Mouse (Mus musculus): ENCODE measurements at regions not wholly inside any gene's neighbourhood (a gene's known extent, or its start where the extent isn't known, plus 50 kb on each side); places are given as distances from the start of the nearest gene placed in this dataset.

DNA sequence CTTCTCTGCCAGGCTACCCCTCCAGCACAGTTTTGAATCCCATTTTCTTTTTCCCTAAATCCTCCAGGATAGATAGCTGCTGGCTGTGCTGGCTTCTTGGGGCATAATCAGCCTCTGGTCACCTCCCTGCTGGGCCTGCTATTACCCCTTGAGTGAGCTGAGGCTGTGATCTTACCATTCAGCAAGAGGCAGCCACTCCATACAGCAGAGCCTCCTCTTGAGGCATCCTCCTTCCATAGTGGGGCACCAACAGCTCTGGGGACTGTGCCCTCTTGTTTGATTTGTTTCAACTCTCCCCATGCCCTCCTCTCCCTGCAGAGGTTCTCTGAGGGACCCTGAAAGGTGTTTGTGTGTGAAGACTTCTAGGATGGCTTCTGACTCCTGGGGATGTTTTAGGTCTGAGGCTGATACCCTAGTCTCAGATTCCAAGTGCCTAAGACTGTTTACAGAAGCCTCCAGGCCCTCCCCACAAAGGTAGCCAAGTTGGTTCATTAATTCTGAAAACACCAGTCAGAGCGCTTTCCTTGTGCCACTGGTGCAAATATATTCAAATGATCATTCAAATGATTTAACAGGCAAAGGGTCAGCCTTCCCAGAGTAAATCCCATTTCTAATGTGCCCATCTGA is 343.9 kb downstream of the Eipr1 start:
- Histone ChIP-seq H3K4me1 (ENCODE audit: control insufficient read depth, insufficient read depth, low read length) (peaks cover 27% of the 10 kb centered on the region), H3K9ac (ENCODE audit: low read depth, low read length) (no peak overlapping the region), H3K9me3 (replicated peaks; ENCODE audit: control insufficient read depth, low read length, poor library complexity, severe bottlenecking) (no peaks in the 10 kb centered on the region), H3K27me3 (ENCODE audit: control insufficient read depth, insufficient read depth, low read depth, low read length) (no peaks in the 10 kb centered on the region), H3K4me3 (ENCODE audit: low read depth, low read length) (no peak overlapping the region), H3K4me2 (ENCODE audit: low read length) (peak overlapping the region; percentile 28; the same call in 1 of the 2 replicates), H3K36me3 (ENCODE audit: control insufficient read depth, insufficient read depth, low read length) (no peaks in the 10 kb centered on the region), H3K27ac (ENCODE audit: low read length) (peak overlapping the region; percentile 85)
- peak; percentile 25 for ATAC-seq
- 9% methylated on average over 1 of the region's 1 CpGs for whole genome bisulfite sequencing

DNA sequence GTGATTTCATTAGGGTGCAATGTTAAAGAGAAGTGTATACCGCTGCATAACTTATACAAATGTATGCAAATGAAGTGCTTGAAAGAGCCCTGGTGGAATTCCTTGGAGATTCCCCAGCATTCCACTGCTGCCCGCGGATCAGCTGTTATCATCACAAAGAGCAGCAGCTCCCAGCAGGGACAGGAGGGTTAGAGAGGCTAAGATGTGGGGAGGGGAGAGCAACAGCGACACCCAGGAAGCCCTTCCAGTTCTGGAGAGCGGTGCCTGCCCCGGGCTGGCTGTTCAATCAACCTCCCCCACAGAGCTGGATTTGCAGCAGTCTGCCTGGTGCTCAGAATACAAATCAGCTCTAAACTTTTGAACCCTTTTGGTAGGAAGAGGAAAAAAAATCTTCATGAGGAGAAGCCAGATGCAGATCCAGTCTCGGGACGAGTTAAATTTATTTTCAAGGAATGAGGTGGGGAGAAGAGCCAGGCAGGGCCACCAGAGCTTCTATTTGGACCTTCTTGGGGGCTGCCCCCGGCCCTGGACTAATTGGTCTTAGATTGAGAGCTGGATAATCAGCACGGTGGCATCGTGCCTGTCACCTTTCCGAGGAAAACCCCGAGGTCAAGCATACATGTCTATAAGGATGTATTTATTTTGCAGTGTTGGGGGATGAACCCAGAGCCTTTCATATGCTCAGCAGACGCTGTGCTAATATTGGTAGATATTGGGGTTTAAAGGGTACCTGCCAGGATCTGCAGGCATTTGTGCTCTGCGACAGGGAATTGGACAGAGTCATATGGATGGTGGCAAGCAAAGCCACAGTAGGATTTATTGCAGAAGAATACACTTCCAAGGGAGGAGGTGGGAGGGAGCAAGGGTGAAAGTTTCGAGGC is 344.7 kb downstream of the Eipr1 start:
- peaks cover 27% of the 10 kb centered on the region for H3K4me1 ChIP-seq (ENCODE audit: control insufficient read depth, insufficient read depth, low read length)
- H3K27me3 ChIP-seq (ENCODE audit: control insufficient read depth, insufficient read depth, low read depth, low read length) = no peaks in the 10 kb centered on the region
- H3K9ac ChIP-seq (ENCODE audit: low read depth, low read length) = peak overlapping the region; percentile 34; the same call in 1 of the 2 replicates
- 3% methylated on average over 16 of the region's 16 CpGs for WGBS
- peak overlapping the region; percentile 28 for H3K4me2 ChIP-seq (ENCODE audit: low read length)
- H3K27ac ChIP-seq (ENCODE audit: low read length) = peak overlapping the region; percentile 85
- H3K4me3 ChIP-seq (ENCODE audit: low read depth, low read length) = no peak overlapping the region
- no peaks in the 10 kb centered on the region for H3K36me3 ChIP-seq (ENCODE audit: control insufficient read depth, insufficient read depth, low read length)
- H3K9me3 ChIP-seq (replicated peaks; ENCODE audit: control insufficient read depth, low read length, poor library complexity, severe bottlenecking) = no peaks in the 10 kb centered on the region
- ATAC-seq = peak; percentile 95

DNA sequence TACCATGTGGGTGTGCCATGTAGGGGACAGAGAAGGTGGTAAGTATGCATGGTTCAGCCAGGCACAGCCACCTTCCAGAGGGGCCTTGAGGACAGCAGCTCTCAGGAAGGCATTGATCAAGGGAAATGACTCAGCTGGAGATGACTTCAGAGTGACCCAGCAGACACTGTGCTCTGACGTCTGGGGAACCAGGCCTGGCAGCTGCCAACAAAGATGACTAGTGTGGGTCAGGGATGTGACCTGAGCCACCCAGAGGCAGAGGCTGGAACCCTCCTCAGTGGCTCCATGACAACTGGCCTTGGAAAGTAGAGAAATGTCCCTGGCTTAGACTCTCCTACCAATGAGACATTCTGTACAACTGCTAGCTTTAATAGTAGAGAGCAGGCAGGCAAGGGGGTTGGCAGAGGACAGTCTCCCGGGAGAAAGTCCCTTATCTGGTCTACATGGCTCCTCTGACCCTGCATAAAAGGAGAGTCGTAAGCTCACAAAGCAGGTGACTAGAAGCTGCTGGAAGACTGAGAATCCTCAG is 348.5 kb downstream of the Eipr1 start:
- 61% methylated on average over 3 of the region's 3 CpGs for WGBS
- Histone ChIP-seq H3K27me3 (ENCODE audit: control insufficient read depth, insufficient read depth, low read depth, low read length) (no peaks in the 10 kb centered on the region), H3K4me1 (ENCODE audit: control insufficient read depth, insufficient read depth, low read length) (peaks cover 23% of the 10 kb centered on the region), H3K27ac (ENCODE audit: low read length) (no peak overlapping the region), H3K4me3 (ENCODE audit: low read depth, low read length) (no peak overlapping the region), H3K9ac (ENCODE audit: low read depth, low read length) (no peak overlapping the region), H3K9me3 (replicated peaks; ENCODE audit: control insufficient read depth, low read length, poor library complexity, severe bottlenecking) (no peaks in the 10 kb centered on the region), H3K4me2 (ENCODE audit: low read length) (no peak overlapping the region), H3K36me3 (ENCODE audit: control insufficient read depth, insufficient read depth, low read length) (no peaks in the 10 kb centered on the region)
- ATAC-seq = no peak

DNA sequence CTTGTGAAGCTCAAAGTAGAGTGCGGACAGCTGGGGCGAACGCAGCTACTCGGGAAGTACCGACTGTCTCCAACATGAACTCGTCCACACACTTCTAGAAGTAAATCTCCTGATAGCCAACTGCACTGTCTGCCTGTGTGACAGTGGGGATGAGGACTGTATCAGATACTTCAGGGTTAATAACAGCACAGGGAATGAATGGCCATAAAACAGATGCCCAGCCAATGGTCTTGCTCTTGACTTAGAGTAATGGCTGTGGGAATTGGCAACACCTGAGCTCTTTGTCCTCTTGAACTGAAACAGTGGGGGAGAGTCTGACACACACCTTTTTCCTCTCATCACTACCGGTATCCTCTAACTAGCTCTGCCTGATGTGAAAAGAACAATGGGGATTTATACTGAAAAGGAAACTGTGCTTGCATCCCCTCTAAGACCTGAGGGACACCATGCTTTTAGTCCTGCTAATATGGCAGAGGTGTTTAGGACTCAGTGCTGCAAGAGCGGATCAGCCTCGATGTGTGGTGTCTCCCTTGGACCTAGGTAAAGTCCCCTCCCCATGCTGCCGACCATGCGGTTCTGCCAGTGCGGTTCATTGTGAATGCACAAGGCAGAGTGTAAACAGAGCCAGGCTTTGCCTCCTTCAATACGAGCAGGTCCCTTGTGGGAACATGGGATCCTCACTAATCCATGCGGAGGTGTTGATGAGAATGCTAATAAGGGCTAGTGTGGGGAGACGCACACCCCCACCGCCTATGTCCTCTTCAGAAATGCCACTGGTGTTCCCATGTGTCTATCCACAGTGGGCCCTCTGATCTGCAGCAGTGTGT is 355.5 kb downstream of the Eipr1 start:
- Histone ChIP-seq H3K4me2 (ENCODE audit: low read length) (no peak overlapping the region), H3K4me3 (ENCODE audit: low read depth, low read length) (no peak overlapping the region), H3K9ac (ENCODE audit: low read depth, low read length) (no peak overlapping the region; the same call in 1 of the 2 replicates), H3K27me3 (ENCODE audit: control insufficient read depth, insufficient read depth, low read depth, low read length) (no peaks in the 10 kb centered on the region), H3K9me3 (replicated peaks; ENCODE audit: control insufficient read depth, low read length, poor library complexity, severe bottlenecking) (no peaks in the 10 kb centered on the region), H3K36me3 (ENCODE audit: control insufficient read depth, insufficient read depth, low read length) (no peaks in the 10 kb centered on the region), H3K27ac (ENCODE audit: low read length) (peak overlapping the region; percentile 73), H3K4me1 (ENCODE audit: control insufficient read depth, insufficient read depth, low read length) (peaks cover 12% of the 10 kb centered on the region)
- peak; percentile 90 for ATAC-seq
- 37% methylated on average over 16 of the region's 16 CpGs for WGBS

DNA sequence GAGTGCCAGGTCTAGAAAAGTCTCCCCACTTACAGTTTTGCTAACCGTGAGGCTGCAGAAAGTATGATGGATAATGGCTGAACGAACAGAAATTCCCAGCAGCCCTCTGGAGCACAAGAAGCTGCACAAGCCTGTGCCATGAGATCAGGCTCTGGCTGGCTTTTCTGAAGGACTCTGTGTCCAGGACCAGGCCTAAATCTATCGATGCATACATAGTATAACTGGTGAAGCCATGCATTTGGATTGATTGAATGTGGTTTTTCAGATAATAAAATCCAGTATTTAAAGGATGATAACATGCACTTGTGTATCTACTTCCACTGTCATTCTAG is 356.1 kb downstream of the Eipr1 start:
- WGBS = 35% methylated on average over 3 of the region's 3 CpGs
- ATAC-seq = no peak
- H3K4me1 ChIP-seq (ENCODE audit: control insufficient read depth, insufficient read depth, low read length) = peaks cover 12% of the 10 kb centered on the region
- no peak overlapping the region for H3K4me2 ChIP-seq (ENCODE audit: low read length)
- H3K36me3 ChIP-seq (ENCODE audit: control insufficient read depth, insufficient read depth, low read length) = no peaks in the 10 kb centered on the region
- no peaks in the 10 kb centered on the region for H3K9me3 ChIP-seq (replicated peaks; ENCODE audit: control insufficient read depth, low read length, poor library complexity, severe bottlenecking)
- H3K9ac ChIP-seq (ENCODE audit: low read depth, low read length) = no peak overlapping the region
- peak overlapping the region; percentile 73 for H3K27ac ChIP-seq (ENCODE audit: low read length)
- no peaks in the 10 kb centered on the region for H3K27me3 ChIP-seq (ENCODE audit: control insufficient read depth, insufficient read depth, low read depth, low read length)
- no peak overlapping the region for H3K4me3 ChIP-seq (ENCODE audit: low read depth, low read length)

DNA sequence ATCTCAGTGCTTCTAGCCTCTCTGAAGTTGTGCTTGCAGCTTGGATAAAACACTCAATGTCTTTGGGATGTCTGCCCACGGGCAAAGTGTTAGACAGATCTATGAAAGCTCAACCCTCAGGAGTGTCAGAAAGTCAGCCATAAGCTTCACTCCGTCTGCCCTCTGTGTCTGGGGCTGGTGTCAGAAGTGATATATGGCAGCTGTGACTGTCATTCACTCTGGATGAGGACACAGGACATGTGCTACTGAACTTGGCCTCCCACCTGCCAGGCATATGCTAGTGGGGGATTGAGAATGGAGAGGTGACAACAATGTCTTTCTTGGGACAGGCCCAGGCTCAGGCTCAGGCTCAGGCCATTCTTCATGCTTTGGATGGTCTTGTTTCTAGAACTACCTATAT is 366.7 kb downstream of the Eipr1 start:
- H3K36me3 ChIP-seq (ENCODE audit: control insufficient read depth, insufficient read depth, low read length) = no peaks in the 10 kb centered on the region
- H3K4me2 ChIP-seq (ENCODE audit: low read length) = no peak overlapping the region
- H3K9ac ChIP-seq (ENCODE audit: low read depth, low read length) = no peak overlapping the region
- 69% methylated on average over 2 of the region's 2 CpGs for WGBS
- no peak overlapping the region for H3K27ac ChIP-seq (ENCODE audit: low read length)
- peaks cover 3% of the 10 kb centered on the region; the same call in 1 of the 2 replicates for H3K4me1 ChIP-seq (ENCODE audit: control insufficient read depth, insufficient read depth, low read length)
- H3K4me3 ChIP-seq (ENCODE audit: low read depth, low read length) = no peak overlapping the region
- no peaks in the 10 kb centered on the region for H3K27me3 ChIP-seq (ENCODE audit: control insufficient read depth, insufficient read depth, low read depth, low read length)
- ATAC-seq = no peak
- no peaks in the 10 kb centered on the region for H3K9me3 ChIP-seq (replicated peaks; ENCODE audit: control insufficient read depth, low read length, poor library complexity, severe bottlenecking)

DNA sequence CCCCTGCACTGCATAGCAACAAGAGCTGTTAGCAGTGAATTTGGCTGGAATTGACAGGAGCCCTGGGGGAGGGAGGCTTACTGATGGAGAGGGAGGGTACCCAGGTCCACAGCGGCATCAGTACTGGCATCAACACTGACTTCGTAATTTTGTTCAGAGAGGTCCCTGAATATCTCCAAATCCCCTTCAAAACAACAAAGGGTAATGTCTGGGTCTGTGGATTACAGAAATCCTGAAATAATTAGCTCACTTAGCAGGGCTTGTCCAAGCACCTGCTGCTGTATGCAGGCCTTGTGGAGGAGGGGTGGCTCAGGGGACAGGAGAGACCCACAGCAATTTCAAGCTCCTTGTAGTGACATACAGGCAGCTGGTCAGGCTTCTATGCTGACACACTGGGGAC is 369.6 kb downstream of the Eipr1 start:
- Histone ChIP-seq H3K27ac (ENCODE audit: low read length) (peak overlapping the region; percentile 54), H3K27me3 (ENCODE audit: control insufficient read depth, insufficient read depth, low read depth, low read length) (no peaks in the 10 kb centered on the region), H3K4me2 (ENCODE audit: low read length) (no peak overlapping the region), H3K9ac (ENCODE audit: low read depth, low read length) (no peak overlapping the region), H3K9me3 (replicated peaks; ENCODE audit: control insufficient read depth, low read length, poor library complexity, severe bottlenecking) (no peaks in the 10 kb centered on the region), H3K36me3 (ENCODE audit: control insufficient read depth, insufficient read depth, low read length) (no peaks in the 10 kb centered on the region), H3K4me3 (ENCODE audit: low read depth, low read length) (no peak overlapping the region), H3K4me1 (ENCODE audit: control insufficient read depth, insufficient read depth, low read length) (peaks cover 11% of the 10 kb centered on the region)
- peak; percentile 60 for ATAC-seq
- WGBS = 18% methylated on average over 2 of the region's 2 CpGs

DNA sequence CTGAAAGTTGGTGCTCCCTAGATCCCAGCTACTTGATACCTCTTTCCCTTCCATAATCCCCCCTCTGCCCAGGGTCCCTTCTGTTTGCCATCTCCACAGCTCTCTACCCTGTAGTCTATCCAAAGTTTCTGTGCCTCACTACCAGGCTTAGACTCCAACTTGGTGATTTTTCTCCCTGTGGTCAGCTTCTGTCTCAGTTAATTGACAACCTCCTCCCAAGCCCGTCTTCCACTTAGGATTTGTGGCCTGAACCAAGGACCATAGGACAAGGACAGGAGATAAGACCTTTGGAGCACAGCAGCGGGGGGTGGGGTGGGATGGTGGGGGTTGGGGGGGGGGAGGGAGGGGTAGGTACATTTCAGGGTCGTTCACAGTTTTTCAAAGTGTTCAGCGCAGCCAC is 371.3 kb downstream of the Eipr1 start:
- ATAC-seq = no peak
- H3K4me1 ChIP-seq (ENCODE audit: control insufficient read depth, insufficient read depth, low read length) = peaks cover 11% of the 10 kb centered on the region
- H3K4me2 ChIP-seq (ENCODE audit: low read length) = no peak overlapping the region
- H3K27me3 ChIP-seq (ENCODE audit: control insufficient read depth, insufficient read depth, low read depth, low read length) = no peaks in the 10 kb centered on the region
- WGBS = 78% methylated on average over 4 of the region's 4 CpGs
- H3K36me3 ChIP-seq (ENCODE audit: control insufficient read depth, insufficient read depth, low read length) = no peaks in the 10 kb centered on the region
- no peak overlapping the region for H3K4me3 ChIP-seq (ENCODE audit: low read depth, low read length)
- no peaks in the 10 kb centered on the region for H3K9me3 ChIP-seq (replicated peaks; ENCODE audit: control insufficient read depth, low read length, poor library complexity, severe bottlenecking)
- H3K9ac ChIP-seq (ENCODE audit: low read depth, low read length) = no peak overlapping the region
- no peak overlapping the region for H3K27ac ChIP-seq (ENCODE audit: low read length)

All from midbrain, embryonic 16.5 days (tissue).